Mouse (Mus musculus): ENCODE measurements around the gene St6galnac4.

St6galnac4 gene

DNA sequence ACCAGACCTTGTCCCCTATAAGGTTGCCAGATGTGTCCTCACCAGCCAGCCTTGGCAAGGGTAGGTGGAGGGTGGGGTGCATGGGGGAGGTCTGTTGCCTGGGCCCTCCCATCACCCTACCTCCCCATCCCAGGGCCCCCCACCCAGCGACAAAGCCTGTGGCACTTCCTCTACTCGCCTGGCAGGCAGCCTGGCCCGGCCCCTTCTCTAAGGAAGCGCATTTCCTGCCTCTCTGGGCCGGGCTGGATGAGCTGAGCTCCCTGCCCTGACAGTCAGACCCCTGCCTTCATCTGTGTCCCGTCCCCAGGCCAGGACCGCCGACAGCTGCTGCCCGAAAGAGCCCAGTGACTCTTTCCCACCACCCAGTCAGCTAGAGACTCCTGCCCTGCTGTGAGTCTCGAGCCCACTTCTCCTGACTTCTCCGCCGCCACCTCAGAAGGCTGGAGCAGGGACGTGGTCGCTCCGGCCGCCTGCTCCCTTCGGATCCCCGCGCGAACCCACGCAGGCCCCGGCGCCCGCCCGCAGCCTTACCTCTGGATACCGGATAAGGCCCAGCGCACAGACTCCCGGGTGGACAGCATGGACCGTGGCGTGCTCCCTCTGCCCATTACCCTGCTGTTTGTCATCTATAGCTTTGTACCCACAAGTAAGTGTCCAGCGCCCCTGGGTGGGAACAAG is 59.6 kb downstream of the St6galnac4 start, which contains the start of gene Eng:
Eng (plus strand) TSS at position 217 of the 678 bp plus-strand sequence.
- peak in 1 of 2 experiments; percentile 50 for DNase-seq (ENCODE audit: low spot score in 2 of 2)

DNA sequence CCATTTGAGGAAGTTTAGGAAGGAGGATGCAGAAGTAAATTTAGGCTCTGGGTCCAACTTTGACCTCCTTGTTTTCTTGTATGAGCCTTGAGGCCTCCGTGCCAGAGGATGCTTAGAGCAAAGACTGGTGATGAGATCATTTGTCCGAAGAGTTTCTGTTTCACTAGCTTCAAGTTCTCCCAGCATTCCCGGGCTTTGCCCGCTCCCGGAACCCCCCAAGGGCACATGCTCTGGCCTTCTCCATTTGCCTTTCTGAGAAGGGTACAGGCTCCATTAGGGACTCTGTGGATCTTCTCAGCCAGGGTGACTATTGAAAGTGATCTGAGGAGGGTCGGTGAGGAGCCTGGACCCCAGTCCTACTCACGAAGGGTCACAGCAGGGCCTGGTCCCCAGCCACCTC is 60.5 kb downstream of the St6galnac4 start:
- no peak for DNase-seq (ENCODE audit: low spot score in 2 of 2)

All from right cerebral cortex, postnatal 10 days (tissue).